Mouse (Mus musculus) embryonic facial prominence, embryonic 15.5 days (tissue): ENCODE results near the gene Atp23. TPM values are rescaled to one million over a fixed set of nuclear protein-coding genes. Genes with fewer than 3 reads are reported as not detected.
A peak's percentile ranks its signal among the peaks of the same experiment; 100 is the strongest.

Experiments used
- ATAC-seq: fragments of 200-750 bp; cut with Nextera tagmentation; 2 replicates; pipeline ENCODE4 v1.8.0; 2017; ENCODE audit warnings: low read depth, moderate TSS enrichment; ENCODE audit not compliant: insufficient number of reproducible peaks, low FRiP score, low TSS enrichment
- H3K27ac ChIP-seq: fragments of 300-500 bp; sonication (generic); replicated peaks from 2 replicates; pipeline ENCODE4 v1.5.1; 2015; ENCODE audit warnings: mild to moderate bottlenecking, inconsistent platforms
- H3K27me3 ChIP-seq: fragments of 300-500 bp; sonication (generic); 2 replicates; pipeline ENCODE4 v1.6.1; 2015; ENCODE audit warnings: inconsistent platforms
- H3K36me3 ChIP-seq: fragments of 300-500 bp; sonication (generic); 2 replicates; pipeline ENCODE4 v1.6.1; 2015; ENCODE audit warnings: mild to moderate bottlenecking, inconsistent platforms
- H3K4me1 ChIP-seq: fragments of 300-500 bp; sonication (generic); 2 replicates; pipeline ENCODE4 v1.6.1; 2015; ENCODE audit warnings: inconsistent platforms
- H3K4me2 ChIP-seq: fragments of 300-500 bp; sonication (generic); replicated peaks from 2 replicates; pipeline ENCODE4 v1.6.1; 2015; ENCODE audit warnings: mild to moderate bottlenecking, inconsistent platforms
- H3K4me3 ChIP-seq: fragments of 300-500 bp; sonication (generic); replicated peaks from 2 replicates; pipeline ENCODE4 v1.5.1; 2015; ENCODE audit warnings: mild to moderate bottlenecking, inconsistent platforms
- H3K9ac ChIP-seq: fragments of 300-500 bp; sonication (generic); 2 replicates; pipeline ENCODE4 v1.6.1; 2015; ENCODE audit warnings: inconsistent platforms
- H3K9me3 ChIP-seq: fragments of 300-500 bp; sonication (generic); replicated peaks from 2 replicates; pipeline ENCODE4 v1.6.1; 2016; ENCODE audit warnings: inconsistent platforms
- WGBS: fragments of 180-500 bp; shearing (Covaris S2); methylation state at CpG from one replicate; pipeline ENCODE4 v1.1.7; 2015; 5-methylcytosine and 5-hydroxymethylcytosine counted together
- polyA plus RNA-seq: library from polyadenylated mRNA; unstranded; fragments of >200 nt; fragmentation: Nextera tagmentation; extraction: Ambion mirVana; gene quantifications from 2 replicates; pipeline ENCODE4 v1.2.1, GENCODE M21; 2015

The Atp23 gene
- polyA plus RNA-seq, 1 experiment from 2014 or later = 16.5 TPM

DNA sequence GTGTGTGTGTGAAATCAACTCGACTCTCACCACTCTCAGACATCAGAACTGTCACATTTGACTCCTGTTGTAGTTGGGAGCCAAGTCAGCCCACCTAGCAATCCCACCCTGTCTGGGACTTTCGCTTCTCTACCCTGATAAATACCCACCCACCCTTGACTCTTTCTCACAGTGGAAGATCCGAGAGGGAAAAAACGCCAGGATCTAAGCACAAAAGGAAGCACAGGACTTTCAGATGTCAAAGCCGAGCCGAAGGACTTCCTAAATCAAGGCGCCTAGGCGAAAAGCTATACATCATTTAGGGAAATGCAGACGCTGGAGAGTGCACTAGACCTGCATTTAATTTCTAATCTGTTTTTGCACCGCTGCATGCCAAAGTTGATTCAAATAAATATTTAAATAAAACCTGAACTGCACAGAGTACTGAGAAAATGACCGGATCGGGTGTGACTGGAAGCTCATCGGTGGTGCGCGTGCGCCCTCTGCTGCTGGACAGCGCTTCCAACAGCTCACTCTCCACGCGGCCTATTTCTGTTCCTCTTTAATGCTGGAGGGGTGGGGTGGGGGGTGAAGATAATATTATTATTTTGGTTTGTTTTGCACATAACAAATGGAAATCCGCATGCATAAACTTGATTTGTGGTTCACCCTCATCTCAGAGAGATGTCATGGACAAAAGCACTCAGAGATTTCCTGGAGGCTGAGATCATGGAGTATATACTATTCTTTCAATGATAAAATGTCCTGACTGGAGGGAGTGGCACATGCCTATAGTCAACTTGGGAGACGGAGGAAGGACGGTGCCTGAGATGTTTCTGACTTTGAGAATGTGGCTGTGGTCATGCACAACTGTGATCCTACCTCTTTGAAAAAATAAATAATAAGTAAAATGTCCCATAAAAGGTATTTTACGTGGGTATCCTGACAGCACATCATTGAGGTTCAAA lies 31.5 kb downstream of the Atp23 start:
- ATAC-seq = no peak
- Histone ChIP-seq H3K4me3 (peak overlapping the region; percentile 27), H3K27me3 (no peaks in the 10 kb centered on the region), H3K27ac (no peak overlapping the region), H3K9me3 (no peaks in the 10 kb centered on the region), H3K9ac (no peak overlapping the region), H3K4me2 (peak overlapping the region; percentile 35), H3K4me1 (no peaks in the 10 kb centered on the region), H3K36me3 (no peaks in the 10 kb centered on the region)
- WGBS = 20% methylated on average over 23 of the region's 23 CpGs

DNA sequence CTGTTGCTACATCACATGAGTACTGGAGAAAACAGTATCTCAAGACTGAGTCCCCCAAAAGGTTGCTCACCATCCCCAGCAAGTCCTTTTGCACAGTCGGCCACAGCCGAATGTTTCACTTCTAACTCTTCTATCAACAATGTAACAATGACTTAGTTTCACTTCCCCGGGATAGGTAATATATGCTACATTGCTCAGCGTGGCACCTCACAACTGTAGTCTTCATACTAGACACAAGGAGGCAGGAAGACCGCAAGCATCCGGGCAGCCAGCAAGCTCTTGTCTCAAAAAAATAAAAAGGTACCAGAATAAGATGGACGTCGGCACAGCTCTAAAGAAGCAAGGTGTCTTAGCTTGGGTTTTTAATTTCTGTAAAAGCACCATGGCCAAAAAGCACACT lies 35.9 kb downstream of the Atp23 start:
- Histone ChIP-seq H3K4me2 (no peak overlapping the region), H3K36me3 (no peaks in the 10 kb centered on the region), H3K9me3 (no peaks in the 10 kb centered on the region), H3K9ac (no peak overlapping the region), H3K27ac (no peak overlapping the region), H3K4me1 (no peaks in the 10 kb centered on the region), H3K4me3 (no peak overlapping the region), H3K27me3 (no peaks in the 10 kb centered on the region)
- no peak for ATAC-seq
- 92% methylated on average over 8 of the region's 8 CpGs for WGBS

DNA sequence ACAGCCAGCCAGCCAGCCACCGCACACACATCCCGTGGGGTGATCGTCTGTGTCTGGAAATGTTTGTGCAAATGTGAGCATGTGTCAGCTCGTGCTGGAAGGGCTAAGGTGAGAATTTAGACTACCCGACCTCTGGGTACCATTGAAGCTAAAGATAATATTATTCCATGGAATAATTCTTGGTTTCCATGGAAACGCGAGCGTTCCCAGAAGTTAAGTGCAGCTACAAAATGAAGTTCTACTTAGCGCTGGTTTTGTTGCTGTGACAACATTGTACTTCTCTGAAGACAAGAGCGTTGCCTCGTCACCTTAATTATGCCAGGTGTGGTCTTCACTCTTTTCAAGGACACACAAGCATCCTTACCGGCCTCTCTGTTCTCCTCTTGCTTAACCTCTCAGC lies 39.0 kb downstream of the Atp23 start:
- no peak for ATAC-seq
- 68% methylated on average over 12 of the region's 12 CpGs for WGBS

DNA sequence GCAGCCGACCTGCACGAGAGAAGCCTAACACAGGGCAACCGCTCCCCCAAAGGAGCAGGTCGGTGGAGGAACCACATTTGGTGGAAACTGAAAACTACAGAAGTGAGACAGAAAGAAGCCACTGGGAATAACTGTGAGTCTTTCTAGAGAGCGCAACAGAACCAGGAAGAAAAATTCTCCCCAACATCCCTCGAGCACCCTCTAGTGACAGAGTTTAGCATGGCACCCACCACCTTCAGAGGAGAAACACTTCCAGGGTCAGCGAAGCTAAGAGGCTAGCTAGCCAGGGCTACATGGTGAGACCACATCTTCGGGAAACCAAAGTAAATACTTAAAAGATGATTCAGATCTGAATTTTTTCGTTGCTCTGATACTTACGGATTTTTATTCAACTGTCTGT lies 47.9 kb downstream of the Atp23 start:
- Histone ChIP-seq H3K4me3 (no peak overlapping the region), H3K4me2 (no peak overlapping the region), H3K27me3 (no peaks in the 10 kb centered on the region), H3K4me1 (no peaks in the 10 kb centered on the region), H3K9me3 (no peaks in the 10 kb centered on the region), H3K27ac (no peak overlapping the region), H3K9ac (no peak overlapping the region), H3K36me3 (no peaks in the 10 kb centered on the region)
- no peak for ATAC-seq
- WGBS = 81% methylated on average over 10 of the region's 10 CpGs

More for the DNA sequence above, 39.0 kb downstream of the Atp23 start:
- Histone ChIP-seq H3K27me3 (no peaks in the 10 kb centered on the region), H3K4me2 (no peak overlapping the region), H3K36me3 (no peaks in the 10 kb centered on the region), H3K4me1 (no peaks in the 10 kb centered on the region), H3K9me3 (no peaks in the 10 kb centered on the region), H3K27ac (no peak overlapping the region), H3K4me3 (no peak overlapping the region), H3K9ac (no peak overlapping the region)

DNA sequence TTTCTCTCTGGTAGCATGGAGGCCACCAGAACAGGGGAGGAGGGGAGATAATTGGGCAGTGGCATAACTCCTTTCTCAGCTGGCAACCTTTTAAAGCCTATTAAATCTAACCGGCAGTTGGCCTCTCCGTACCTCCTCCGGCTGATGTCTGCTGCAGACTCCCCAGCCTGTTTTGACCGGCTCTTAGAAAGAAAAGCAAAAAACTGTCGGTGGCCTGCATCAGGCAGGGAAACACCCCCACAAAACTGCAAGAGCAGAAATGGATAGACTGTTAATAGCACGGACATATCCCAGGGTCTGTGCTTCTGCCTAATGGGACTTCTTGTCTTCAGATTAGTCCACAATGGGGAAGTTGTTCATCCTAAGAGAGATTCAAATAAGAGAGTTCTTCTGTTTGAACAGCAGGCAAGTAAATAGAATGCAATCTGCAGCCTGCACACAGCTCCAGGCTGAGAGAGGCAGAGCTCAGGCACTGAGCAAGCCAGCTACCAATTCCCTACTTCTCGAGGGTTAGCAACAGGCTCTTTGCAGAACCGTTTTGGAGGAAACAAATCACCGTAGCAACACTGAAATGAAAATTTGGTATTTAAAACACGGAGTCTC lies 55.7 kb downstream of the Atp23 start:
- H3K27ac ChIP-seq = peak overlapping the region; percentile 28; the same call in 1 of the 2 replicates
- H3K4me2 ChIP-seq = peak overlapping the region; percentile 28
- peaks cover 9% of the 10 kb centered on the region for H3K4me1 ChIP-seq
- WGBS = 25% methylated on average over 10 of the region's 10 CpGs
- no peak overlapping the region for H3K4me3 ChIP-seq
- H3K27me3 ChIP-seq = no peaks in the 10 kb centered on the region
- H3K36me3 ChIP-seq = no peaks in the 10 kb centered on the region
- no peak for ATAC-seq
- no peaks in the 10 kb centered on the region for H3K9me3 ChIP-seq
- H3K9ac ChIP-seq = no peak overlapping the region

DNA sequence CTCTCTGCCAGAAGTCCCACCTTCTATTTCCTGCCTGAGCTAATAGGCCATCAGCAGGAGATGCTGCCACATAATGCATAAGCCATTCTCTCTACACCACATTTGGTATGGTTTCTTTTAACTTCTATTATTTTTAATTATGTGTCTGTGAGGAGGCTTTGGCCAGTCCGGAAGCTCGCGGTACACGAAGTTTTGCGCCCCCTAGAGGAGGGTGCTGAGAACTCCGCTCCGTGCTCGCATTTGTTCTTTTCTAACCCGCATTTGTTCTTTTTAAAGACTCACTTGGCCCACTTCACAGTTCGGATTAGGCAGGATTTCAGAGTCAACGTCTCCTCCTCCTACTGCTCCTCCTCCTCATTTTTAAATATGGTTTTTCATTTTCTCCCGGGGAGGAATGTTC lies 56.5 kb downstream of the Atp23 start:
- Histone ChIP-seq H3K9me3 (no peaks in the 10 kb centered on the region), H3K4me2 (no peak overlapping the region), H3K27me3 (no peaks in the 10 kb centered on the region), H3K9ac (no peak overlapping the region), H3K27ac (no peak overlapping the region), H3K36me3 (no peaks in the 10 kb centered on the region), H3K4me1 (peaks cover 9% of the 10 kb centered on the region), H3K4me3 (no peak overlapping the region)
- 34% methylated on average over 12 of the region's 12 CpGs for WGBS
- no peak for ATAC-seq

DNA sequence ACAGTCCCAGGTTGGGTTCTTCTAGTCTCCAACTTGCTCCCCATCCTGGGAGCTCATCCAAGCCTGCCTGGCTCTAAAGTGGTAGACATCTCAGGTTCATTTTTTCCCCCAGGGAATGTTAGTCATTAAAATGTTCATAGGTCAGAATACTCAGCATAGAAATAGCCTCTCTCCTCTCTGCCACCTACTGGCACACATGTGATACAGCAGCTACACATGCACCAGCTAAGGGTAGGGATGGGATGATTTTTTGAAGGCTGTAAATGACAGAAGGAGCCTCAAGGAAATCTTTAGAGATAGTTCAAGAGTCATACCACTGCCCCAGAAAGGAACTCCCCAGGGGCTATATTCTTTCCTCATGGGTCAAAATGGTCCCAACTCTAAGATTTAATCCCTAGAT lies 60.9 kb downstream of the Atp23 start:
- ATAC-seq = no peak
- H3K4me1 ChIP-seq = peaks cover 2% of the 10 kb centered on the region
- H3K9ac ChIP-seq = no peak overlapping the region
- no peak overlapping the region for H3K4me2 ChIP-seq
- H3K4me3 ChIP-seq = no peak overlapping the region
- H3K36me3 ChIP-seq = no peaks in the 10 kb centered on the region
- no peaks in the 10 kb centered on the region for H3K27me3 ChIP-seq
- H3K9me3 ChIP-seq = no peaks in the 10 kb centered on the region
- H3K27ac ChIP-seq = no peak overlapping the region

DNA sequence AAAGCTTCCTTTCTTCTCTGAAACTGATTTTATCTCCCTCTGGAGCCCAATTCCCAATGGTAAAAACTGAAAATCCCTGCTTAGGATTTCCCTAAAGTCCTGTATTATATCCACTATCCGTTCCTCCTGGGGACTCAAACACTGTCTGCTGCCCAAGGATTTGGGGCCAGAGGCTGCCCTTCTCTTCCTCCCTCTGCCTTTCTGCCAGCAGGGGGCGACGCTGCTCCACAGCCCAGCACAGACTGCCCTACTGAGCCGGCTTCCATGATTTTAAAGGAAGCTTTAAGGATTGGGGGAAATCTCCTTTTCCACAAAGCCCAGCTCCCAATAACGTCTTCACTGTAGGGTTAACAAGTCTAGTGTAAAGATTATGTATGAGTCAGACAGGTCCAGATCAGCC lies 68.1 kb downstream of the Atp23 start:
- no peak overlapping the region for H3K4me3 ChIP-seq
- no peak for ATAC-seq
- no peaks in the 10 kb centered on the region for H3K9me3 ChIP-seq
- no peak overlapping the region for H3K9ac ChIP-seq
- 39% methylated on average over 5 of the region's 5 CpGs for WGBS
- no peak overlapping the region for H3K4me2 ChIP-seq
- no peaks in the 10 kb centered on the region for H3K27me3 ChIP-seq
- no peaks in the 10 kb centered on the region for H3K36me3 ChIP-seq
- H3K4me1 ChIP-seq = 0 out of 2 replicates have a peak, but pooled peaks cover 7% of the 10 kb centered on the region
- no peak overlapping the region for H3K27ac ChIP-seq

DNA sequence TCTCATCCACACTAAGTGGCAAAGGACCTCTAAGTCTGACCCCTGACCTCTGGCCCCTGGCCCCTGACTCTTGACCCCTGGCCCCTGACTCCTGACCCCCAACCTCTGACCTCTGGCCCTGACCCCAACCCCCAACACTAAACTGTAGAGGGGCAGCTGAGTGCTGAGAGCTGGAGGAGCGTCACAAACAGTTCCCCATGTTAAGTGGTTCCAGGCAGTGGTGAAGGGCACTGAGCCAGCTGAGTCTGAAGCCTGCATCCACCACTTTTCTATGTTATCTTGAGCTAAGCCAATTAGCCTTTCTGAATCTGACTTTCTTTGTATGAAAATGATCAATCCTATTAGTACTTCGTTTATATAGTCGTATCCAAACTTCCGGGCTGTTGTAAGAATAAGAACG lies 69.8 kb downstream of the Atp23 start:
- no peak overlapping the region for H3K4me2 ChIP-seq
- no peak overlapping the region for H3K4me3 ChIP-seq
- ATAC-seq = no peak
- no peaks in the 10 kb centered on the region for H3K27me3 ChIP-seq
- H3K4me1 ChIP-seq = 0 out of 2 replicates have a peak, but pooled peaks cover 7% of the 10 kb centered on the region
- H3K27ac ChIP-seq = no peak overlapping the region
- no peaks in the 10 kb centered on the region for H3K36me3 ChIP-seq
- H3K9ac ChIP-seq = no peak overlapping the region
- 69% methylated on average over 5 of the region's 5 CpGs for WGBS
- H3K9me3 ChIP-seq = no peaks in the 10 kb centered on the region

DNA sequence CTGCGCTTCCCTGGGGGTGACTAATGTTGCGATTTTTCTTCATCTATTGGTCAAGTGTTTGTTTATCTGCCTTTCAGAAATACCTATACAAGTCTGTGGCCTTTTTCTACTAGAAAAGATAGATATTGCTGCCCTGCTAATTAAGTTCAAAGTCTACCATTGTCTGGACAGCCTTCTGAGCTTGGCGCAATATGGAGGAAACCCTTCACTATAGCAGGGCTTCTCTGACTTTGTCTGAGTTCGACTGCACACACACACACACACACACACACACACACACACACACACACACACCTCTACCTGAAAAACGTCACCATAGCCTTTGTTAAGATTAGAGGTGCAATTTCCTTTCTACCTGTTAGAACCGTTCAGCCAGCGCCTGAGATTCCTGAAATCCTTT lies 72.5 kb downstream of the Atp23 start:
- 59% methylated on average over 7 of the region's 7 CpGs for WGBS
- Histone ChIP-seq H3K27me3 (no peaks in the 10 kb centered on the region), H3K9ac (no peak overlapping the region), H3K27ac (no peak overlapping the region), H3K4me2 (no peak overlapping the region), H3K9me3 (no peaks in the 10 kb centered on the region), H3K4me1 (0 out of 2 replicates have a peak, but pooled peaks cover 7% of the 10 kb centered on the region), H3K4me3 (no peak overlapping the region), H3K36me3 (no peaks in the 10 kb centered on the region)
- ATAC-seq = no peak

DNA sequence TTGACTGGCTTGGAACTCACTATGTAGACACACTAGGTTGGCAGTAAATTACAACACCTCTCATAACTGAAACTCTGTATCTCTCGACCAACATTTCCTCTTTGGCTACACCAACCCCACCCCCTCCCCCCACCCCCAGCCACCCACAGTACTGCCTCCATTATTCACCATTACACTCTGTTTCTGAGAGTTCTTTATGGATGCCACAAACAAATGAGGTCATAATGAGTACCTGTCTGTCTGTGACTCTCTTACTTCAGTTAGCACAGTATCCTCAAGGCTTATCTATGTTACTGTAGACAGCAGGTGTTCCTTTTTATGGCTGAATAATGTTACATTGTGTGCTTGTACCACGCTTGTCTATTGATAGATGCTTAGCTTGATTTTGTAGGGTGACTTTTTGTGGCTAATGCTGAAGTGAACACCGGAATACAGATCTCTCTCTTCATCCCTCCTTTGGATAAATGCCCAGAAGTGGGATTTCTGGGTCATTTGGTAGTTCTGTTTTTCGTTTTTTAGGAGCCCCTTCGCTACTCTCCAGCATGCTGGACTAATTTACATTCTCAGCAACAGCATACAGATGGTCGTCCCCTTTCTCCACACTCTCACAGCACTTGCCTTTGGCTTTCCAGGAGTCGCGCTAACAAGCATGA lies 73.1 kb downstream of the Atp23 start:
- no peak overlapping the region for H3K4me3 ChIP-seq
- no peaks in the 10 kb centered on the region for H3K9me3 ChIP-seq
- 0 out of 2 replicates have a peak, but pooled peaks cover 7% of the 10 kb centered on the region for H3K4me1 ChIP-seq
- no peak overlapping the region for H3K4me2 ChIP-seq
- WGBS = 32% methylated on average over 8 of the region's 8 CpGs
- no peak overlapping the region for H3K9ac ChIP-seq
- no peaks in the 10 kb centered on the region for H3K36me3 ChIP-seq
- no peak for ATAC-seq
- no peaks in the 10 kb centered on the region for H3K27me3 ChIP-seq
- no peak overlapping the region for H3K27ac ChIP-seq
